Mouse (Mus musculus): ENCODE results near the gene Apbb2. TPM values are rescaled to one million over a fixed set of nuclear protein-coding genes. Genes with fewer than 3 reads are reported as not detected.
"Not testable (repeated sequence)": the region's sequence is repeated elsewhere in the genome, so short reads cannot be mapped to it uniquely, and the experiment has no call there.

Gene Apbb2
- total RNA-seq, 2 experiments from 2014 or later = 48.7 to 59.2 TPM

DNA sequence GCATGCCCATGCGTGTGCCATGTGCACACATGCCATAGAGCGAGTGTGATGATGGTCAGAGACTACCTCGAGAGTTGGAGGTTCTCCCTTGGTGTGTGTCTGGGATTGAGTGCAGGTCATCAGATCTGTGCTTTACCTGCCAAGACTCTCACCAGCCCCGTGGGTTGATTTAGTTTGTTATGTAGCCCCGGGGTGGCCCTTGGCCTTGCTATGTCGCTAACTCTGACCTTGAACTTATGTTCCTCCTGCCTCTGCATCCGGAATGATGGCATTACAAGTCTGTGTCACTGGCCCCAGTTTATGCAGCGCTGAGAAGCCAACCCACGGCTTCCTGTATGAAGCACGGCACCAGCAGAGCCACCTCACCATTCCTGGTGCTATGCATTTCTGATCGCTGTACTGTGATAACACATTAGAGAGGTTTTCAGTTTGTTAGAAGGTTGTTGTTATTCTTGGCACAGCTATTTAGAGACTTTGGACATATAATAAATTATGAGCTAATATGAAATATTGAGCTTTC is 324.4 kb downstream of the Apbb2 start:
- no peak for DNase-seq

DNA sequence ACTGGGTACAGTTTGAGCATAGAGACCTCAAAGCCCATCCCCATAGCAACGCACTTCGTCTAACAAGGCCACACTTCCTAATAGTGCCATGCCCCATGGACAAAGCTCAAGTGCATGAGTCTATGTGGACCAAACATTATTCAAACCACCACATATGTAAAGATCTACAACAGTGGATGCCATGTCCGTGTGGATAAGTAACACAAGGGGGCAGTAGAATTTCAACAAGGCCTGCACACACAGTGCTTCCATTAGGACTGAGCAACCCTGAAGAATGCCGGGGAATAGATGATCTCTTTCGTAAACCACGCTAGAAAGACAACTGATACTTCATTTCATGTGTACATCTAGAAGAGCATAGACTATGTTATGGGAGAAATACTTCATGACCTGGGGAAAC is 337.8 kb downstream of the Apbb2 start:
- DNase-seq = no peak

GRCm38 (mm10) chr5:66279650-66280049 is 338.9 kb downstream of the Apbb2 start:
- no peak for DNase-seq

DNA sequence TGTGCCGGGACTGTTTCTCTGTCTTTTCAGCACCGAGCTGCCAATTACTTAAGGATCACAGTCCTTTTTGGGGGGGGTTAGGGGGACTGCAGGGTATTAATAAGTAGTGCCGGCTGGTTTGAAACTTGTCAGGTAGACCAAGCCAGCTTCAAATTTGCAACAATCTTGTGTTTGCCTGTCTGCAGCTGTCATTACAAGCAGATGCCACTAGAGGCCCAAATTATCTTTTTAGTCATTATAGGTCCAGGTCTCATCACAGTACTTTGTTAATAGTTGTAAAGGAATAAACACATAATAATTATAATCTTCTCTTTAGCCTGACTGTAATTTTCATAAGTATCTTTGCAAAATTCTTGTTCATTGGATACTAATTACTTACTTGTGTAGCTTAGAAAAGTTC is 344.2 kb downstream of the Apbb2 start:
- no peak for DNase-seq

DNA sequence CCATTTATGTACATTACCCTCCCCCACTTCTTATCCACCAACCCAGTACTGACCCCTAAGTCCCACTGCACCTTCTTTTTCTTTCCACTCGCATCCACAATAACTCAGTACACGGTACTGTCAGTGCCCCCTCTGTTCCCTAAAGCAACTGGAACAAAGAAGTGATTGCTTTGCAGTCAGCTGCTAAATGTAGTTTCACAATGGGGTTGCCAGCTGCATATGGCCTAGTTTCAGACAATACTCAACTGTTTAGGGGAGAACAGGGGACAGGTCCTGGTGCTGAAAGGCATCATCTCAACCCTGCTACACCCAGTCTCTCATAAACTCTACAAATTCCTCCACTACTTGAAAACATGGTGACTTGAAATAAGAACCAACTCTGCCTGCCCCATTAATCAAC is 347.4 kb downstream of the Apbb2 start:
- DNase-seq = no peak

GRCm38 (mm10) chr5:66269616-66270015 is 349.0 kb downstream of the Apbb2 start:
- no peak for DNase-seq

- peak in 1 of 2 experiments; percentile 8 for DNase-seq
Observed at GRCm38 (mm10) chr5:66263398-66263797, 355.2 kb downstream of the Apbb2 start.

- DNase-seq = no peak
Observed at GRCm38 (mm10) chr5:66262475-66262874, 356.1 kb downstream of the Apbb2 start.

DNA sequence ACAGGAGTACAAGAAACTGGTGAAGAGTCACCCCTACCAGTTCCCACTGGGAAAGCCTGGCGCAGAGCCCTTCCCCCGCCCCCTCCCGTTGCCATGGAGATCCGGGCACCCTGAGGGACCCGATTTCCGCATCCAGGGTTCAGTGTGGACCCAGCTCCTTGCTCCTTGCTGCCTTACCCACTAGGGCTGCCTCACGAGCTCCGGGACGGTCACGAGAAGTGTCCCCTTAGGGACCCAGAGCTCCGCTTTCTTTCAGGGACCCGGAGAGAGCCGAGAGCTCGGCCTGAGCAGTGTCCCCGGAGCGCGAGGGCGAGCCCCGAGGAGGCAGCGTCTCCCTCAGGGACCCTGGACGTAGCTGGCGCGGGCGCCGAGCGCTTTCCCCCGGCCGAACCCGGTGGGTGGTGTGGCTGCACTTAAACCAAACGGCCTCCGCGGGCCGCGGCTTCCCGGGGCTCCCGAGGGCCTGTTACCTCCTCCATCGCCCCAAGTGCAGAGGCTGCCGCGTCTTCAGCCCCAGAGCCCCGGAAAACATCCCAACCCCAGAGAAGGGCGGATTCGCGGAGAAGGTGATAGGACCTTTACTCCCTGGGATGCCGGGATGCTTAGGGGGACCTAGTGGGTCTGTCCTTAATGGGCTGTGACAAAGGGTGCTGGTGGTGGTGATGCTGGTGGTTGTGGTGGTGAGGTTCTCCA is 358.7 kb downstream of the Apbb2 start, which contains the start of gene Nsun7:
Nsun7 (plus strand) TSS at position 142 of the 693 bp plus-strand sequence.
- peak; percentile 81 to 84 for DNase-seq

GRCm38 (mm10) chr5:66259431-66259755 is 359.2 kb downstream of the Apbb2 start:
- DNase-seq = not testable (repeated sequence)

- DNase-seq = no peak
Observed at GRCm38 (mm10) chr5:66259000-66259399, 359.6 kb downstream of the Apbb2 start.

DNA sequence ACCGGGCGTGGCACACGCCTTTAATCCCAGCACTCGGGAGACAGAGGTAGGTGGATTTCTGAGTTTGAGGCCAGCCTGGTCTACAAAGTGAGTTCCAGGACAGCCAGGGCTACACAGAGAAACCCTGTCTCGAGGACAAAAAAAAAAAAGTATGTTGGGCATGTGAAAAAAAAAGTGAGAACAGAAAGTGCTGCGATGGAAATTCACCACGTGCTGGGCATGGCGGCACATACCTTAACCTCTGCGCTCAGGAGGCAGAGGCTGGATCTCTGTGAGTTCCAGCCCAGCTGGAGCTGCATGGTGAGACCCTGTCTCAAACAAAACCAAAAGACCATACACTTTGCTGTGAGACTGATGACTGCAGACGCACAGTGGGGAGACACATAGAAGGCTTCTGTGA is 363.5 kb downstream of the Apbb2 start:
- no peak for DNase-seq

- DNase-seq = no peak
Observed at GRCm38 (mm10) chr5:66253219-66253618, 365.4 kb downstream of the Apbb2 start.

Other genes with a start within 250 kb of the Apbb2 start
- gene Uchl1, start 57.3 kb upstream of the Apbb2 start, total RNA-seq (2021) = 100 to 1,000 TPM; 825 to 952 TPM
- 100 to 1,000 TPM; 119 to 142 TPM for gene Limch1, start 127.0 kb upstream of the Apbb2 start, total RNA-seq (2021)